Mouse (Mus musculus) liver, adult 2 months (tissue): ENCODE results near the gene Fth1. TPM values are rescaled to one million over a fixed set of nuclear protein-coding genes. Genes with fewer than 3 reads are reported as not detected.
"Not testable (repeated sequence)": the region's sequence is repeated elsewhere in the genome, so short reads cannot be mapped to it uniquely, and the experiment has no call there.

ENCODE experiments used
- DNase-seq: peaks from one replicate; pipeline ENCODE4 v3.0.0-alpha.2; 2011; ENCODE audit warnings: low read depth, low spot score; ENCODE audit errors: extremely low read depth
- H3K27ac ChIP-seq: fragments of 200-500 bp; replicated peaks from 2 replicates; pipeline ENCODE4 v1.5.1; 2012; ENCODE audit warnings: low read depth, mild to moderate bottlenecking, control low read depth, inconsistent platforms, low read length; ENCODE audit not compliant: insufficient read depth
- H3K27me3 ChIP-seq: fragments of 200-500 bp; 2 replicates; pipeline ENCODE4 v1.6.1; 2012; ENCODE audit warnings: mild to moderate bottlenecking, moderate library complexity, low read length, inconsistent platforms; ENCODE audit not compliant: control insufficient read depth, insufficient read depth
- H3K36me3 ChIP-seq: fragments of 200-500 bp; 2 replicates; pipeline ENCODE4 v1.6.1; 2012; ENCODE audit warnings: low read length, inconsistent platforms; ENCODE audit not compliant: control insufficient read depth, insufficient read depth
- H3K4me1 ChIP-seq: fragments of 200-500 bp; 2 replicates; pipeline ENCODE4 v1.6.1; 2011; ENCODE audit warnings: low read length; ENCODE audit not compliant: control insufficient read depth, insufficient read depth
- H3K4me3 ChIP-seq: fragments of 200-500 bp; 2 replicates; pipeline ENCODE4 v1.5.1; 2011; ENCODE audit warnings: low read depth, mild to moderate bottlenecking, control low read depth, low read length, moderate library complexity; ENCODE audit not compliant: insufficient read depth
- H3K79me2 ChIP-seq: fragments of 200-500 bp; 2 replicates; pipeline ENCODE4 v1.6.1; 2012; ENCODE audit warnings: inconsistent platforms, mild to moderate bottlenecking, low read length, moderate library complexity; ENCODE audit not compliant: control insufficient read depth, insufficient read depth
- H3K9ac ChIP-seq: fragments of 200-500 bp; 2 replicates; pipeline ENCODE4 v1.6.1; 2012; ENCODE audit warnings: low read depth, mild to moderate bottlenecking, control low read depth, inconsistent platforms, low read length
- CTCF ChIP-seq: fragments of 200-500 bp; IDR thresholded peaks from 2 replicates; pipeline ENCODE4 v1.5.1; 2011; ENCODE audit warnings: low read depth, low read length, control low read depth
- POLR2A ChIP-seq: fragments of 200-500 bp; IDR thresholded peaks from 2 replicates; pipeline ENCODE4 v1.6.1; 2011; ENCODE audit warnings: low read length, control low read depth; ENCODE audit not compliant: insufficient read depth; ENCODE audit errors: extremely low read depth
- WGBS: fragments of 180-500 bp; shearing (Covaris S2); methylation state at CpG from one replicate; pipeline ENCODE4 v1.1.7; 2018; 5-methylcytosine and 5-hydroxymethylcytosine counted together
- polyA plus RNA-seq: library from polyadenylated mRNA; depleted of rRNA; stranded (reverse); fragments of >200 nt; gene quantifications from 2 replicates; pipeline ENCODE4 v1.2.3, GENCODE M21; 2012
- total RNA-seq: library from RNA; depleted of rRNA; stranded (reverse); fragments of >200 nt; gene quantifications from 2 replicates; pipeline ENCODE4 v1.2.3, GENCODE M21; 2014

Gene Fth1
- total and polyA plus RNA-seq, 2 experiments = 1,154 to 7,340 TPM

- Histone ChIP-seq H3K4me1 (peaks cover 8% of the 10 kb centered on the region), H3K27me3 (no peaks in the 10 kb centered on the region), H3K9ac (no peak overlapping the region), H3K79me2 (no peaks in the 10 kb centered on the region), H3K36me3 (no peaks in the 10 kb centered on the region), H3K27ac (no peak overlapping the region), H3K4me3 (no peak overlapping the region)
- no peak for DNase-seq
- WGBS = 46% methylated on average over 2 of the region's 2 CpGs
- TF ChIP-seq CTCF (no peak), POLR2A (no peak)
Measured at GRCm38 (mm10) chr19:9966096-9966867, 14.1 kb upstream of the Fth1 start.

- H3K27ac ChIP-seq = peak overlapping the region; percentile 94
Measured at GRCm38 (mm10) chr19:9968081-9968787, 12.2 kb upstream of the Fth1 start.

GRCm38 (mm10) chr19:9974853-9975252, 5.5 kb upstream of the Fth1 start:
- not testable (repeated sequence) for H3K36me3 ChIP-seq, H3K79me2 ChIP-seq, H3K4me3 ChIP-seq, H3K9ac ChIP-seq, H3K27me3 ChIP-seq
- peak overlapping the region; percentile 5; the same call in 1 of the 2 replicates for H3K27ac ChIP-seq
- 11% methylated on average over 2 of the region's 2 CpGs for WGBS
- H3K4me1 ChIP-seq = peaks cover 29% of the 10 kb centered on the region
- peak; percentile 71 for DNase-seq

More at GRCm38 (mm10) chr19:9968081-9968787, 12.2 kb upstream of the Fth1 start:
- no peak overlapping the region; the same call in 1 of the 2 replicates for H3K4me3 ChIP-seq
- H3K79me2 ChIP-seq = no peaks in the 10 kb centered on the region
- TF ChIP-seq POLR2A = no peak
- no peak for TF ChIP-seq CTCF
- H3K4me1 ChIP-seq = peaks cover 8% of the 10 kb centered on the region
- H3K36me3 ChIP-seq = no peaks in the 10 kb centered on the region
- no peak overlapping the region for H3K9ac ChIP-seq
- H3K27me3 ChIP-seq = no peaks in the 10 kb centered on the region
- DNase-seq = peak; percentile 84
- 25% methylated on average over 10 of the region's 10 CpGs for WGBS

DNA sequence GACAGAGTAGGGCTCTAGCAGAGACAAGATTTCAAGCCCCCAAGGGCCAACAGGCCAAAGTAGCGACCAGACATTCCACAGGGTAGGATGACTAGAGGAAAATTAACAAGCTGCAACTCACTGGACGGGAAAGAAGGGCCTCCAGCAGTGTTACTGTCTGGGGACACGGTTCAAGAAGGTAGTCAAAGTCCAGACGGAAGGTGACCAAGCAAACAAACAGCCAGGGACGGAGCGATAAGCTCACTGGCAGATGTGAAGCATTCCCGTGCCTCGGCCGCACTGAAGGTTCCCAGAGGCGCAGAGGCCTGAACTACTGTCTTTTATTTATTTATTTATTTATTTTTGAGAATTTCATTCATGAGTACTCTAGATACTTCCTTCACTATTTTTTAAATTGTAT, 3.3 kb upstream of the Fth1 start:
- peak; percentile 95 for DNase-seq
- peaks cover 33% of the 10 kb centered on the region for H3K4me1 ChIP-seq

GRCm38 (mm10) chr19:9978431-9978951, 1.9 kb upstream of the Fth1 start:
- H3K4me1 ChIP-seq = peaks cover 33% of the 10 kb centered on the region
- no peaks in the 10 kb centered on the region for H3K27me3 ChIP-seq
- peak; percentile 90 for DNase-seq
- no peaks in the 10 kb centered on the region for H3K36me3 ChIP-seq
- WGBS = 12% methylated on average over 5 of the region's 5 CpGs
- TF ChIP-seq CTCF (no peak), POLR2A (no peak)
- peak overlapping the region; percentile 16; the same call in 1 of the 2 replicates for H3K9ac ChIP-seq
- H3K4me3 ChIP-seq = no peak overlapping the region
- peaks cover 7% of the 10 kb centered on the region; the same call in 1 of the 2 replicates for H3K79me2 ChIP-seq
- H3K27ac ChIP-seq = peak overlapping the region; percentile 93

More for the DNA sequence above, 3.3 kb upstream of the Fth1 start:
- TF ChIP-seq CTCF = no peak
- no peak for TF ChIP-seq POLR2A
- Histone ChIP-seq H3K27ac (peak overlapping the region; percentile 96), H3K36me3 (no peaks in the 10 kb centered on the region), H3K27me3 (no peaks in the 10 kb centered on the region), H3K79me2 (no peaks in the 10 kb centered on the region), H3K4me3 (no peak overlapping the region), H3K9ac (peak overlapping the region; percentile 63; the same call in 1 of the 2 replicates)
- WGBS = 38% methylated on average over 10 of the region's 10 CpGs

DNA sequence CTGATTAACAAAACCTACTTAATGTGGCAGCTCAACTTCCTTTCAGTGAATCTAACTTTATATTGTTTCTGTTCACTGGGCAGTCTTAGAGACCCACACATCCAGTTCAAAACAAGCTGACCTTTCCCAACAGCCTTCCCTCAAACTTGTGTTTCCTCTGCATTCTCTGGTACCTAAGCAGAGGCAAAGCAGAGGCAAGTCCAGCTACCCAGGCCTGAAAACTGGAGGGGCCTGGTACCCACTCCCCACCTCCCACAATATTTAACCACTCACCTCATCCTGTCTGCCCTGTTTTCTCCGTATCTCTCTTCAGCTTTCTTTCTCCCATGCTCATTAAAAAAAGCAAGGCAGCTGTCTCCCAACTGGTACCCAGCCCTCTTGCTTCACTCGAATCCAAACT, 1.2 kb upstream of the Fth1 start:
- peaks cover 6% of the 10 kb centered on the region for H3K36me3 ChIP-seq
- peaks cover 7% of the 10 kb centered on the region; the same call in 1 of the 2 replicates for H3K79me2 ChIP-seq
- H3K9ac ChIP-seq = no peak overlapping the region
- TF ChIP-seq CTCF (no peak), POLR2A (no peak)
- peak overlapping the region; percentile 93 for H3K27ac ChIP-seq
- DNase-seq = no peak
- no peak overlapping the region for H3K4me3 ChIP-seq
- no peaks in the 10 kb centered on the region for H3K27me3 ChIP-seq
- WGBS = 87% methylated on average over 2 of the region's 2 CpGs
- H3K4me1 ChIP-seq = peaks cover 36% of the 10 kb centered on the region
